Mouse (Mus musculus) heart, embryonic 11.5 days (tissue): Measurements from ENCODE around the gene Pcbp4. TPM values are rescaled to one million over a fixed set of nuclear protein-coding genes. Genes with fewer than 3 reads are reported as not detected.

ENCODE experiments used
- ATAC-seq: fragments of 200-750 bp; cut with Nextera tagmentation; replicated peaks from 2 replicates; pipeline ENCODE4 v1.8.0; 2017; ENCODE audit warnings: moderate library complexity; ENCODE audit not compliant: insufficient number of reproducible peaks, low FRiP score, low TSS enrichment
- H3K27ac ChIP-seq: fragments of 300-500 bp; sonication (generic); 2 replicates; pipeline ENCODE4 v1.5.1; 2014; ENCODE audit warnings: mild to moderate bottlenecking, low read depth, low read length
- H3K27me3 ChIP-seq: fragments of 300-500 bp; sonication (generic); 2 replicates; pipeline ENCODE4 v1.6.1; 2014; ENCODE audit warnings: mild to moderate bottlenecking, low read length, mixed read lengths; ENCODE audit not compliant: control insufficient read depth, insufficient read depth
- H3K36me3 ChIP-seq: fragments of 300-500 bp; sonication (generic); 2 replicates; pipeline ENCODE4 v1.6.1; 2014; ENCODE audit warnings: mild to moderate bottlenecking, low read length, moderate library complexity, mixed read lengths; ENCODE audit not compliant: control insufficient read depth, insufficient read depth
- H3K4me1 ChIP-seq: fragments of 300-500 bp; sonication (generic); 2 replicates; pipeline ENCODE4 v1.6.1; 2014; ENCODE audit warnings: low read length; ENCODE audit not compliant: control insufficient read depth, insufficient read depth
- H3K4me2 ChIP-seq: fragments of 300-500 bp; sonication (generic); 2 replicates; pipeline ENCODE4 v1.6.1; 2014; ENCODE audit warnings: mild to moderate bottlenecking, moderate library complexity
- H3K4me3 ChIP-seq: fragments of 300-500 bp; sonication (generic); 2 replicates; pipeline ENCODE4 v1.5.1; 2014; ENCODE audit warnings: low read depth, low read length
- H3K9ac ChIP-seq: fragments of 300-500 bp; sonication (generic); 2 replicates; pipeline ENCODE4 v1.6.1; 2014; ENCODE audit warnings: mild to moderate bottlenecking, low read depth, low read length, moderate library complexity
- H3K9me3 ChIP-seq: fragments of 300-500 bp; sonication (generic); replicated peaks from 2 replicates; pipeline ENCODE4 v1.6.1; 2016; ENCODE audit warnings: low read length; ENCODE audit not compliant: control insufficient read depth
- WGBS: fragments of 180-500 bp; shearing (Covaris S2); extraction: QIAGEN DNeasy Blood & Tissue Kit; methylation state at CpG from one replicate; pipeline ENCODE4 v1.1.7; 2014; ENCODE audit not compliant: insufficient replicate concordance; 5-methylcytosine and 5-hydroxymethylcytosine counted together
- polyA plus RNA-seq: library from polyadenylated mRNA; unstranded; fragments of >200 nt; fragmentation: Nextera tagmentation; extraction: Ambion mirVana; gene quantifications from 2 replicates; pipeline ENCODE4 v1.2.1, GENCODE M21; 2014

Gene Pcbp4
- polyA plus RNA-seq, 1 experiment from 2014 or later: 80.4 TPM

GRCm38 (mm10) chr9:106413606-106414005, 39.5 kb upstream of the Pcbp4 start:
- Histone ChIP-seq H3K4me2 (no peak overlapping the region), H3K4me3 (no peak overlapping the region), H3K9ac (no peak overlapping the region), H3K36me3 (no peaks in the 10 kb centered on the region), H3K27me3 (no peaks in the 10 kb centered on the region), H3K4me1 (peaks cover 22% of the 10 kb centered on the region), H3K27ac (no peak overlapping the region), H3K9me3 (no peaks in the 10 kb centered on the region)
- ATAC-seq: no peak
- WGBS: 81% methylated on average over 5 of the region's 5 CpGs

- Histone ChIP-seq H3K9me3 (no peaks in the 10 kb centered on the region), H3K36me3 (no peaks in the 10 kb centered on the region), H3K27me3 (peaks cover 3% of the 10 kb centered on the region; the same call in 1 of the 2 replicates), H3K4me2 (no peak overlapping the region), H3K27ac (no peak overlapping the region), H3K9ac (no peak overlapping the region), H3K4me1 (peaks cover 24% of the 10 kb centered on the region), H3K4me3 (no peak overlapping the region)
- 46% methylated on average over 6 of the region's 6 CpGs for WGBS
- ATAC-seq: no peak
Measured at GRCm38 (mm10) chr9:106416826-106417225, 36.3 kb upstream of the Pcbp4 start.

- H3K9ac ChIP-seq: peak overlapping the region; percentile 60; the same call in 1 of the 2 replicates
- H3K4me1 ChIP-seq: peaks cover 22% of the 10 kb centered on the region
- H3K4me2 ChIP-seq: peak overlapping the region; percentile 70
- H3K4me3 ChIP-seq: peak overlapping the region; percentile 29
- peak overlapping the region; percentile 57; the same call in 1 of the 2 replicates for H3K27ac ChIP-seq
- H3K27me3 ChIP-seq: peaks cover 3% of the 10 kb centered on the region; the same call in 1 of the 2 replicates
- H3K9me3 ChIP-seq: no peaks in the 10 kb centered on the region
- no peaks in the 10 kb centered on the region for H3K36me3 ChIP-seq
- WGBS: 14% methylated on average over 29 of the region's 29 CpGs
- peak; percentile 49; the same call in 1 of the 2 replicates for ATAC-seq
Measured at GRCm38 (mm10) chr9:106417841-106418625, 35.1 kb upstream of the Pcbp4 start.

GRCm38 (mm10) chr9:106420608-106421007, 32.5 kb upstream of the Pcbp4 start:
- Histone ChIP-seq H3K4me3 (no peak overlapping the region), H3K9me3 (no peaks in the 10 kb centered on the region), H3K36me3 (no peaks in the 10 kb centered on the region), H3K27me3 (peaks cover 3% of the 10 kb centered on the region; the same call in 1 of the 2 replicates), H3K4me2 (no peak overlapping the region), H3K27ac (no peak overlapping the region), H3K4me1 (peaks cover 22% of the 10 kb centered on the region), H3K9ac (peak overlapping the region; percentile 16; the same call in 1 of the 2 replicates)
- WGBS: 4% methylated on average over 2 of the region's 2 CpGs
- ATAC-seq: no peak

- H3K4me1 ChIP-seq: peaks cover 22% of the 10 kb centered on the region
- H3K4me2 ChIP-seq: peak overlapping the region; percentile 43
- no peak overlapping the region for H3K4me3 ChIP-seq
- ATAC-seq: no peak
- WGBS: 16% methylated on average over 18 of the region's 18 CpGs
- H3K36me3 ChIP-seq: no peaks in the 10 kb centered on the region
- H3K27ac ChIP-seq: no peak overlapping the region
- H3K9me3 ChIP-seq: no peaks in the 10 kb centered on the region
- H3K9ac ChIP-seq: 0 out of 2 replicates have a peak overlapping the region, but pooled peaks have one; percentile 16
- H3K27me3 ChIP-seq: peaks cover 3% of the 10 kb centered on the region; the same call in 1 of the 2 replicates
Measured at GRCm38 (mm10) chr9:106421033-106421864, 31.8 kb upstream of the Pcbp4 start.

- H3K36me3 ChIP-seq: no peaks in the 10 kb centered on the region
- 0% methylated on average over 3 of the region's 3 CpGs for WGBS
- H3K9ac ChIP-seq: no peak overlapping the region
- H3K27ac ChIP-seq: no peak overlapping the region
- H3K4me3 ChIP-seq: no peak overlapping the region
- no peaks in the 10 kb centered on the region for H3K9me3 ChIP-seq
- peak overlapping the region; percentile 43 for H3K4me2 ChIP-seq
- H3K27me3 ChIP-seq: peaks cover 3% of the 10 kb centered on the region; the same call in 1 of the 2 replicates
- H3K4me1 ChIP-seq: peaks cover 22% of the 10 kb centered on the region
- peak; percentile 39 for ATAC-seq
Measured at GRCm38 (mm10) chr9:106421865-106422160, 31.3 kb upstream of the Pcbp4 start.

GRCm38 (mm10) chr9:106428719-106429220, 24.3 kb upstream of the Pcbp4 start:
- ATAC-seq: peak; percentile 58
- peak overlapping the region; percentile 67 for H3K4me2 ChIP-seq
- 18% methylated on average over 11 of the region's 11 CpGs for WGBS
- H3K4me3 ChIP-seq: peak overlapping the region; percentile 74
- H3K9me3 ChIP-seq: no peaks in the 10 kb centered on the region
- H3K4me1 ChIP-seq: peaks cover 10% of the 10 kb centered on the region
- H3K9ac ChIP-seq: peak overlapping the region; percentile 90
- peaks cover 18% of the 10 kb centered on the region for H3K36me3 ChIP-seq
- no peaks in the 10 kb centered on the region for H3K27me3 ChIP-seq
- peak overlapping the region; percentile 96 for H3K27ac ChIP-seq

- Histone ChIP-seq H3K36me3 (peaks cover 18% of the 10 kb centered on the region), H3K27me3 (no peaks in the 10 kb centered on the region), H3K9ac (peak within 1 kb of the TSS; percentile 90), H3K9me3 (no peaks in the 10 kb centered on the region), H3K4me3 (peak within 1 kb of the TSS; percentile 74), H3K4me1 (peaks cover 10% of the 10 kb centered on the region), H3K27ac (peak within 1 kb of the TSS; percentile 96), H3K4me2 (peak within 1 kb of the TSS; percentile 84)
- ATAC-seq: peak; percentile 81
- under 1% methylated on average over 55 of the region's 55 CpGs for WGBS
Measured at GRCm38 (mm10) chr9:106429221-106430014, 23.7 kb upstream of the Pcbp4 start, which contains the start of gene Rpl29. TSS of gene Rpl29 (plus strand) at chr9:106429454.
